Mouse (Mus musculus) spleen, adult 10 weeks (tissue): ENCODE data around the gene Mup1. TPM values are rescaled to one million over a fixed set of nuclear protein-coding genes. Genes with fewer than 3 reads are reported as not detected.

Experiments
- polyA plus RNA-seq: library from polyadenylated mRNA; stranded (reverse); fragments of 350-450 nt; fragmentation: Illumina TruSeq; extraction: RNeasy Lipid Tissue Mini Kit (QIAGEN cat#74804); gene quantifications from one replicate; pipeline ENCODE4 v1.2.3, GENCODE M21; 2015; ENCODE audit warnings: low replicate concordance; ENCODE audit not compliant: insufficient read depth

Mup1 gene
- polyA plus RNA-seq = not detected

DNA sequence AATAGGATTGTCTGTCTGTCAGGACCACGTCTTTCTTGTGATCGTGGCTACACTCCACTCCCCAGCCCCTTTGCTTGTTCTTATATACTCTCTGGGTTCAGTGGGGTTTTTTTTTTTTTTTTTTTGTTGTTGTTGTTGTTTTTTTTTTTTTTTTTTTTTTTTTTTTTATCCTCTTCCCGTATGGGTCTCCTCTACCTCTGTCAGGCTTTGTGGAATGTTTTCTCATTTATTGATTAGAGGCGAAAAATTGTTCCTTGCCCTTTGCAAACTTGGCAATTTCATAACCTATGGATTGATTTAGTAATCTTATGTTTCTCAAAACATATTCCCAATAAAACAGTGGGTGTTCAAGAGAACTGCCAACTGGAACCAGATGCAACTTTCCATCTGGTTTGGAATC lies at the start of gene Mup1:
Gene Mup1 (minus strand): TSS at position 101 of the 400 bp plus-strand sequence.

Other genes starting within 250 kb of the Mup1 start
- gene Mup9, start 80.0 kb downstream of the Mup1 start, polyA plus RNA-seq = not detected
- not detected for gene Mup10, start 80.2 kb upstream of the Mup1 start, polyA plus RNA-seq
- not detected for gene Mup11, start 160.5 kb upstream of the Mup1 start, polyA plus RNA-seq
- gene Mup12, start 239.4 kb upstream of the Mup1 start, polyA plus RNA-seq = not detected